Mouse (Mus musculus) heart, embryonic 11.5 days (tissue): ENCODE data around the gene Rdh16. TPM values are rescaled to one million over a fixed set of nuclear protein-coding genes. Genes with fewer than 3 reads are reported as not detected.

Experiments used
- polyA plus RNA-seq: library from polyadenylated mRNA; unstranded; fragments of >200 nt; fragmentation: Nextera tagmentation; extraction: Ambion mirVana; gene quantifications from 2 replicates; pipeline ENCODE4 v1.2.1, GENCODE M21; 2014

Rdh16 gene
- polyA plus RNA-seq, 1 experiment from 2014 or later: not detected

Other genes starting within 250 kb of the Rdh16 start
- gene Lrp1, start 180.0 kb upstream of the Rdh16 start, polyA plus RNA-seq: 32.8 and 34.6 TPM in 2 replicates
- 21.0 and 27.1 TPM in 2 replicates for gene Stat6, start 158.2 kb upstream of the Rdh16 start, polyA plus RNA-seq
- gene Nemp1, start 134.3 kb upstream of the Rdh16 start, polyA plus RNA-seq: 6.7 and 8.4 TPM in 2 replicates
- gene Nab2, start 132.6 kb upstream of the Rdh16 start, polyA plus RNA-seq: 7.9 and 10.1 TPM in 2 replicates
- 0.14 and 0.49 TPM in 2 replicates for gene Myo1a, start 96.0 kb upstream of the Rdh16 start, polyA plus RNA-seq
- 3.7 and 6.4 TPM in 2 replicates for gene Tac2, start 76.7 kb upstream of the Rdh16 start, polyA plus RNA-seq
- 3.1 and 4.2 TPM in 2 replicates for gene Zbtb39, start 61.6 kb upstream of the Rdh16 start, polyA plus RNA-seq
- gene Gpr182, start 49.4 kb upstream of the Rdh16 start, polyA plus RNA-seq: 9.1 and 9.2 TPM in 2 replicates
- gene Rdh1, start 41.4 kb upstream of the Rdh16 start, polyA plus RNA-seq: 0.10 TPM in 1 of 2 replicates, not detected in the other
- 0.10 TPM in 1 of 2 replicates, not detected in the other for gene Rdh16f1, start 41.4 kb upstream of the Rdh16 start, polyA plus RNA-seq
- 0.18 TPM in 1 of 2 replicates, not detected in the other for gene Rdh9, start 24.8 kb upstream of the Rdh16 start, polyA plus RNA-seq
- gene Rdh19, start 48.8 kb downstream of the Rdh16 start, polyA plus RNA-seq: not detected in 2 replicates
- gene Rdh16f2, start 65.3 kb downstream of the Rdh16 start, polyA plus RNA-seq: not detected in 2 replicates
- not detected in 2 replicates for gene Rdh7, start 87.7 kb downstream of the Rdh16 start, polyA plus RNA-seq
- gene Sdr9c7, start 97.4 kb downstream of the Rdh16 start, polyA plus RNA-seq: not detected in 2 replicates
- not detected in 2 replicates for gene Hsd17b6, start 206.5 kb downstream of the Rdh16 start, polyA plus RNA-seq
- 56.0 and 61.4 TPM in 2 replicates for gene Prim1, start 214.0 kb downstream of the Rdh16 start, polyA plus RNA-seq
- 678 and 713 TPM in 2 replicates for gene Naca, start 234.4 kb downstream of the Rdh16 start, polyA plus RNA-seq